Mouse (Mus musculus) MEL (cell line): ENCODE results near the gene Pdlim1.

Experiments used
- CTCF ChIP-seq, 3 experiments: IDR thresholded peaks in 2 of 3; conservative IDR thresholded peaks in 1 of 3; 2 replicates each; pipeline ENCODE4 v1.5.1; 2011 to 2012; ENCODE audit warnings: low read length in 3 of 3, low read depth in 2 of 3, mild to moderate bottlenecking in 2 of 3, improper control_type of control experiment in 1 of 3, inconsistent platforms in 1 of 3, mixed read lengths in 1 of 3, moderate library complexity in 1 of 3; ENCODE audit not compliant: control insufficient read depth in 1 of 3, insufficient read depth in 1 of 3, poor library complexity in 1 of 3, severe bottlenecking in 1 of 3
- POLR2A ChIP-seq, 2 experiments: IDR thresholded peaks; 2 replicates each; pipeline ENCODE4 v1.6.1; 2011 to 2012; ENCODE audit warnings: low read length in 2 of 2, mild to moderate bottlenecking in 2 of 2, control low read depth in 1 of 2, improper control_type of control experiment in 1 of 2, low read depth in 1 of 2, moderate library complexity in 1 of 2; ENCODE audit not compliant: control insufficient read depth in 1 of 2, insufficient read depth in 1 of 2, poor library complexity in 1 of 2
- POLR2AphosphoS5 ChIP-seq: IDR thresholded peaks from 2 replicates; pipeline ENCODE4 v1.6.1; 2012; ENCODE audit warnings: low read depth, borderline replicate concordance, mild to moderate bottlenecking, inconsistent platforms, low read length, moderate library complexity, mixed read lengths

DNA sequence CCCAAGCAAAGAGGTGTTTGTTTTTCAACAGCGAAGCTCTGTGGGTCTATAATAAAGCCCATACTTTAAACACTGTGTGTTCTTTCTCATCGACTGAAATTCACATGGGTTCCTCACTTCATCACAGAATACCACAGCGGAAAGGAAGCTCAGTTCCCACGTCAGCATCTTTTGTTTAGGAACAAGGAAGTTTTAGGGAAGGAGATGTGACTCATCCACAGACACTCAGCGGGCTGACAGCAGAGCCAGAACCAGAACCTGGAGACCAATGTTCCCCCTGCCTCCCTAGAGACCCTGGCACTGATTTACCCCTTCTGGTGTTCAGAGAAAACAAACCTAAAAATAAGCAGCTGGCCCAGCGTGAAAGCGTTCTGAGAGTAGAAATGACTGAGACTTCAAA, 33.8 kb upstream of the Pdlim1 start:
- TF ChIP-seq POLR2A (IDR thresholded peaks at IDR 0.05; ENCODE audit: control insufficient read depth in 1 of 2, insufficient read depth in 1 of 2, low read depth in 1 of 2, low read length in 2 of 2, poor library complexity in 1 of 2) (no peak), CTCF (IDR thresholded peaks at IDR 0.05 in 2 of 3, conservative IDR thresholded peaks at IDR 0.05 in 1 of 3; ENCODE audit: control insufficient read depth in 1 of 3, insufficient read depth in 1 of 3, low read depth in 2 of 3, low read length in 3 of 3, poor library complexity in 1 of 3, severe bottlenecking in 1 of 3) (no peak), POLR2AphosphoS5 (no peak)
